Mouse (Mus musculus): ENCODE results near the gene Wnt11.

DNA sequence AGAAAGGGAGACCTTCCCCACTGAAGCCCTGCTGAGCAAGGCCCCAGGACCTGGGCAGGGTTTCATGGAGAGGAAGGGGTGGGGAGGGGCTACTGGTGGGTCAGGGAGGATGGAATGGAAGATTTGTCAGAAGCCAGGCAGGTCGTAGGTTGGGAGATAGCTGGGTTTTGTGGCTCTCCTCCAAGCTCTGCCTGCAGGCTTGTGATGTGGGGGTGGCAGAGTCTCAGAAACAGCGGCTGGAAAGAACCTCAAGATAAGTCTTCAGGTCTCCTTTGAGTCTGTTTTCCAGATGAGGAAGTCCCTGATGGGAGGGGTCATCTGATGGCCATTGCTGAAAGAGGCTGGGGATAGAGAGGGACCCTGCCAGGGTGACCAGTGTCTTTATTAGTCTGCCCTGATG is 20.5 kb downstream of the Wnt11 start:
- TF ChIP-seq CTCF (IDR thresholded peaks at IDR 0.05; ENCODE audit: control insufficient read depth, insufficient read depth, low read length) (no peak), POLR2A (IDR thresholded peaks at IDR 0.05; ENCODE audit: borderline replicate concordance, control insufficient read depth, low read depth, low read length) (no peak)

All from bone marrow, adult 2 months (tissue).